In genomic region chr10:60371596-60372386, GRCm38 (mm10) we compare ENCODE assay signal across 9 mouse cellular contexts. TPM values are rescaled to one million over a fixed set of nuclear protein-coding genes. Genes with fewer than 3 reads are reported as not detected.
DNase-seq lines count a peak whose midpoint lies in the region; ATAC-seq lines count a peak whose summit lies in the region.
"Had no signal": no experiment of that assay in that cellular context is flagged by ENCODE, and none has a peak within 500 bp of the region (broad histone marks: within the 10 kb centered on the region; RNA-seq: fewer than 3 reads in every experiment).

No protein-coding gene starts in this region.

- intact Hi-C loops in left cerebral cortex, postnatal 4 days (cut with DNase I), result no loop called here

- DNase-seq in adrenal gland, postnatal 10 days, result peak; percentile 37
- DNase-seq in adrenal gland, postnatal 4 days (ENCODE audit: low spot score in 2 of 2), result no peak
- DNase-seq in 3T3-L1 (ENCODE audit: low read depth, low spot score), result peak; percentile 39
- peak; percentile 60 for DNase-seq in naive thymus-derived CD4-positive, alpha-beta T cell, adult 2 months (ENCODE audit: low read depth)
- DNase-seq in left cerebral cortex, postnatal 4 days, result no peak
- no peak for DNase-seq in cerebellum, adult 18-20 months
- DNase-seq in embryo, embryonic 10.5 days (ENCODE audit: low spot score), result no peak

- ATAC-seq in inflammation-experienced regulatory T-cells, adult 6 months, result peak; percentile 33

RNA-seq across cellular contexts. Expression of gene Vsir, which starts 25.1 kb away (rescaled TPM):
- 10 to 100 TPM; 20.1 to 21.0 TPM for total RNA-seq in adrenal gland, postnatal 10 days (2021)
- total RNA-seq in adrenal gland, postnatal 4 days (2021), result 10 to 100 TPM; 15.7 to 16.5 TPM
- 100 to 1,000 TPM; 181 to 200 (median 196) TPM for polyA plus RNA-seq in inflammation-experienced regulatory T-cells, adult 6 months (2017; shearing (Covaris generic))
- total RNA-seq in left cerebral cortex, postnatal 4 days (2021), result 1 to 10 TPM; 5.8 to 6.4 TPM

RNA-seq across cellular contexts. Expression of gene Gm17455, which starts 27.7 kb away (rescaled TPM):
- total RNA-seq in adrenal gland, postnatal 10 days (2021), result not detected
- not detected for total RNA-seq in adrenal gland, postnatal 4 days (2021)
- 1 to 10 TPM in 2 of 3 experiments, under 1 TPM in 1; 0.79 to 3.3 (median 1.5) TPM for polyA plus RNA-seq in inflammation-experienced regulatory T-cells, adult 6 months (2017; shearing (Covaris generic))
- total RNA-seq in left cerebral cortex, postnatal 4 days (2021), result 1 to 10 TPM; 1.2 to 2.1 TPM
- total RNA-seq: heart, postnatal 25 days had no signal

Comparison
In these comparisons a context has a peak if more than half of its experiments do, and no peak if none do; other contexts are left out.
1. DNase-seq: peak in adrenal gland, postnatal 10 days (single experiment), 3T3-L1 (single experiment) and naive thymus-derived CD4-positive, alpha-beta T cell, adult 2 months (single experiment); none in adrenal gland, postnatal 4 days (0 of 2), left cerebral cortex, postnatal 4 days (single experiment), cerebellum, adult 18-20 months (0 of 2) and embryo, embryonic 10.5 days (single experiment).